Mouse (Mus musculus): Measurements from ENCODE around the gene Car6. TPM values are rescaled to one million over a fixed set of nuclear protein-coding genes. Genes with fewer than 3 reads are reported as not detected.

Car6 gene
- polyA plus RNA-seq, 1 experiment: not detected

GRCm38 (mm10) chr4:150228581-150229348 lies 27.6 kb upstream of the Car6 start:
- TF ChIP-seq POLR2A (IDR thresholded peaks at IDR 0.05; ENCODE audit: borderline replicate concordance, extremely low read depth, insufficient read depth, insufficient read length, poor library complexity, severe bottlenecking) (no peak), CTCF (IDR thresholded peaks at IDR 0.05; ENCODE audit: borderline replicate concordance, extremely low read depth, insufficient read depth, insufficient read length) (no peak)

DNA sequence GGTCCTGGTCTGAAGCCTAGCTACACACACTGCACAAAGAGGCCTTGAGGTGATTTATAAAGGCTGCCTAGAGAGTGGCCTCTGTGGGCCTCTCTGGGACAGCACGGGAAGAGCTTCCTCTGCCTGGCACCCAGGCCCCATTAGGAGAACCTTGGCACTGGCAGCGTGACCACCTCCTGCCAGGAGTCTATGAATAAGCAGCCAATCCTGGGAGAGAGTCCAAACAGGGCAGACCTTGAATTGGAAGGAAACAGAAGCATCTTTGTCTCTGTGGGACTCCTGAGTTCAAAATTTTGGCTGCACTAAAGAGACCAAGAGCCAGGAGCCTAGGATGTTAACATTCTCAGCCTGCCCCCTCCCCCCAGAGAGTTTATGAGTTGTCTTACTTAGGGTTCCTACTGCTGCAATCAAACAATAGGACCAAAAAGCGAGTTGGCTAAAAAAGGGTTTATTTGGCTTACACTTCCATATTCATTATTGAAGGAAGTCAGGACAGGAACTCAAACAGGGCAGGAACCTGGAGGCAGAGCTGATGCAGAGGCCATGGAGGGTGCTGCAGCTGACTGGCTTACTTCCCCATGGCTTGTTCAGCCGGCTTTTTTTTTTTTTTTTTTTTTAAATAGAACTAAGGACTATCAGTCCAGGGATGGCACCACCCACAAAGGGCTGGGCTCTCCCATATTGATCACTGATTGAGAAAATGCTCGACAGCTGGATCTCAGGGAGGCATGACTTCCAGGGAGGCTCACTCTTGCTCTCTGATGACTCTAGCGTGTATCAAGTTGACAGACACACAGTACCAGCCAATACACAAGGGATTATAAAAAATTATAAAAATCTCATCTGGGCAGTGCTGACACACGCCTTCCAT lies 25.9 kb upstream of the Car6 start:
- peak; percentile 97 for DNase-seq (ENCODE audit: low read depth)
- TF ChIP-seq POLR2A (IDR thresholded peaks at IDR 0.05; ENCODE audit: borderline replicate concordance, extremely low read depth, insufficient read depth, insufficient read length, poor library complexity, severe bottlenecking): no peak
- TF ChIP-seq CTCF (IDR thresholded peaks at IDR 0.05; ENCODE audit: borderline replicate concordance, extremely low read depth, insufficient read depth, insufficient read length): no peak

More at GRCm38 (mm10) chr4:150228581-150229348, 27.6 kb upstream of the Car6 start:
- no peak for DNase-seq (ENCODE audit: low read depth)

DNA sequence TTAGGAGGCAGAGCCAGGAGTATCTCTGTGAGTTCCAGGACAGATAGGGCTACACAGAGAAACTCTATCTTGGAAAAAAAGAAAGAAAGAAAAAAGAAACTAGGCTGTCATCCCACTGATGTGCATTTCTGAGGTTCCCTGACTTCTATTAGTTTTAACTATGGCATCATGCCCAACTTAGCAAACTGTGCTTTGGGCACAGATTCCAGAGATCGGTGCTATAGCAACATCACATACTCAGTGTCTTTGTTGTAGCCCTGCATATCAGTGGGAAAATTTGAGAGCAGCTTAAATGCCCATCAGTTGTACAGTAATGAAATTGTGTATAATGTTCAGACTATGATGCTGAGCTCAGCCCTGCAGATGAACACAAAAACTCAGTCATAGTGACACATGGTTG lies 24.6 kb upstream of the Car6 start:
- peak; percentile 59 for DNase-seq (ENCODE audit: low read depth)
- TF ChIP-seq POLR2A (IDR thresholded peaks at IDR 0.05; ENCODE audit: borderline replicate concordance, extremely low read depth, insufficient read depth, insufficient read length, poor library complexity, severe bottlenecking): no peak
- no peak for TF ChIP-seq CTCF (IDR thresholded peaks at IDR 0.05; ENCODE audit: borderline replicate concordance, extremely low read depth, insufficient read depth, insufficient read length)

DNA sequence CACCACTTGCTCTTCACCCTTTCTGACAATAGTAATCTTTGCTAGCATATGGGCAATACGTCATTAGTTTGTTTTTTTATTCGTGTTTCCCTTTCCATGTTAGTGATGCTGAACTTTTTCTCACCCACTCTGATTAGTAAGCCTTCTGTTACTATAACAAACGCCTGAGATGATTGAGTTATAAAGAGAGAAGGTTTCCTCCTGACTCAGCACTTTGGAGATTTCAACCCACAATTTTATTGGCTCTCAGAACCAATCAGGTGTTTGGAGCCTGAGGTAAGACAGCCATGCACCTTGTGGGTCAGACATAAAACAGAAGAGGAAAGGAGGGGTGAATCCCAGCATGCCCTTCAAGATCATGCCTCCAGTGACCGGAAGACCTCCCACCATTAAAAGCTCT lies 22.7 kb upstream of the Car6 start:
- TF ChIP-seq CTCF (IDR thresholded peaks at IDR 0.05; ENCODE audit: borderline replicate concordance, extremely low read depth, insufficient read depth, insufficient read length): no peak
- TF ChIP-seq POLR2A (IDR thresholded peaks at IDR 0.05; ENCODE audit: borderline replicate concordance, extremely low read depth, insufficient read depth, insufficient read length, poor library complexity, severe bottlenecking): no peak
- no peak for DNase-seq (ENCODE audit: low read depth)

DNA sequence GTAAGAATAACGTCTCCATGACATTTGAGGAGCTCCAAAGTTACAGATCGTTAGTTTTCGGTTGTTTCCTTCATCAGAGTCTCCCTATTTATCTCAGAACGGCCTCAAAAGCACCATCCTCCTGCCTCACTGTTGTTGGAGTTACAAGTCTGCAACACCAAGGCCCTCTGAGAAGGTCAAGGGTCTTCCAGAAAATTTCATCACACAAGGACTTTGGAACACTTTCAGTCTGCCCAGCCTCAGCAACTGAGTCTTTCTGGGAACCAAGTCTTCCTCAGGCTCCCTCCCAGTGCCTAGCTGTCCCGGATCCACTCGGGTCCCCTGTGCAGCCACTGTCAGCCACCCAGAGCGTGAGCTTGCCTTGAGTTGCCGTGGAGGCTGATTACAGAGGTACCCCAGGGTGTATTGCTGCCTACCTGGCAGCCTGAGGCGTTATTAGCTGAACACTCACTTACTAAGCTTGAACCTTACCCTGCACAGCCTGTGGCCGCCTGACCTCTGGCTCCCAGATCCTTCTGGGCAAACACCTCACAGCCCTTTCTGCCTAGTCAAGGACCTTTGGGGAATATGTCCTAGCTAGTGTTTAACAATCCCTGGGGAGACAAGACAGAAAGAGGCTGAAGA lies 20.0 kb upstream of the Car6 start:
- TF ChIP-seq CTCF (IDR thresholded peaks at IDR 0.05; ENCODE audit: borderline replicate concordance, extremely low read depth, insufficient read depth, insufficient read length) (no peak), POLR2A (IDR thresholded peaks at IDR 0.05; ENCODE audit: borderline replicate concordance, extremely low read depth, insufficient read depth, insufficient read length, poor library complexity, severe bottlenecking) (no peak)
- no peak for DNase-seq (ENCODE audit: low read depth)

DNA sequence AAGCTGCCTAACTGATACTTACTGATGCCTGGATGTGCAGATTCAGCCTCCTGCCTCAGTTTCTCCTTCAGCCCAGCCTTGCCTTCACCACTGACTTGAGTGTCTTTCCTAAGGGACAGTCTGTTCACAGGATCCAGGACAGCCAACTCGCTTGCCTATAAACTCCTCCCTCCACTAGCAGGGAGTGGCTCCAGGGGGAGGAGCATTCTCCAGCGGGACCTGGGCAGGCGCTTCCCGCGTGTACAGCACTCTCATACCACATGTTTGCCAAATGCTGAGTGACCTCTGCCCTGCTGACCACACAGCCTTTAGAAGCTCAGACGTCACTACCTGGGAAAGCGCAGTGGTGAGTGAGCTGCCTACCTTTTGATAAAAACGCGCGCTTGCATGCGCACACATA lies 19.5 kb upstream of the Car6 start:
- TF ChIP-seq POLR2A (IDR thresholded peaks at IDR 0.05; ENCODE audit: borderline replicate concordance, extremely low read depth, insufficient read depth, insufficient read length, poor library complexity, severe bottlenecking): no peak
- no peak for TF ChIP-seq CTCF (IDR thresholded peaks at IDR 0.05; ENCODE audit: borderline replicate concordance, extremely low read depth, insufficient read depth, insufficient read length)
- DNase-seq (ENCODE audit: low read depth): no peak

- peak; percentile 73; the same call in 1 of the 2 replicates for TF ChIP-seq CTCF (IDR thresholded peaks at IDR 0.05; ENCODE audit: borderline replicate concordance, extremely low read depth, insufficient read depth, insufficient read length)
- no peak for TF ChIP-seq POLR2A (IDR thresholded peaks at IDR 0.05; ENCODE audit: borderline replicate concordance, extremely low read depth, insufficient read depth, insufficient read length, poor library complexity, severe bottlenecking)
- DNase-seq (ENCODE audit: low read depth): peak; percentile 84
These were observed 18.6 kb upstream of the Car6 start for GRCm38 (mm10) chr4:150219501-150220292.

- TF ChIP-seq CTCF (IDR thresholded peaks at IDR 0.05; ENCODE audit: borderline replicate concordance, extremely low read depth, insufficient read depth, insufficient read length) (no peak), POLR2A (IDR thresholded peaks at IDR 0.05; ENCODE audit: borderline replicate concordance, extremely low read depth, insufficient read depth, insufficient read length, poor library complexity, severe bottlenecking) (no peak)
- DNase-seq (ENCODE audit: low read depth): no peak
These were observed 16.8 kb upstream of the Car6 start for GRCm38 (mm10) chr4:150217935-150218334.

DNA sequence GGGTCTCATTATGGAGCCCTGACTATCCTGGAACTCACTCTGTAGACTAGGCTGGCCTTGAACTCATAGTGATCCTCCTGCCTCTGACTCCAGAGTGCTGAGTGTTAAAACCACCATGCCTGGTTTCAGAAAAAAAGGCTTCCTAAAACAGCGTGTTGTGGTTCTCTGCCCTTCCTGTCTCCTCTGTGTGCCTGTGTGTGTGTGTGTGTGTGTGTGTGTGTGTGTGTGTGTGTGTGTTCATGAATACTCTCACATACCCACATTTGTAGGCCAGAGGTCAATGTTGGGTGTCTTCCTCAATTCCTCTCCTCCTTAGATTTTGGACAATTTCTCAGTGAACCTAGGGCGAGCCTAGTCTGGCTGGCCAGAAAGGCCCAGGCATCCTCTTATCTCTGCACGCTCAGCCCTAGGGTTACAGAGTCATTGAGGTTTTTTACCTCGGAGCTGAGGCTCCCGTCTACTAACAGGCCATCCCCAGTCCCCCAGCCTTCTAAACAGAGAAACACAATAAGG lies 16.0 kb upstream of the Car6 start:
- TF ChIP-seq POLR2A (IDR thresholded peaks at IDR 0.05; ENCODE audit: borderline replicate concordance, extremely low read depth, insufficient read depth, insufficient read length, poor library complexity, severe bottlenecking): no peak
- no peak for TF ChIP-seq CTCF (IDR thresholded peaks at IDR 0.05; ENCODE audit: borderline replicate concordance, extremely low read depth, insufficient read depth, insufficient read length)
- no peak for DNase-seq (ENCODE audit: low read depth)

- TF ChIP-seq POLR2A (IDR thresholded peaks at IDR 0.05; ENCODE audit: borderline replicate concordance, extremely low read depth, insufficient read depth, insufficient read length, poor library complexity, severe bottlenecking) (no peak), CTCF (IDR thresholded peaks at IDR 0.05; ENCODE audit: borderline replicate concordance, extremely low read depth, insufficient read depth, insufficient read length) (no peak)
- no peak for DNase-seq (ENCODE audit: low read depth)
These were observed 15.3 kb upstream of the Car6 start for GRCm38 (mm10) chr4:150216423-150216822.
